Mouse (Mus musculus) liver, postnatal 0 days (tissue): ENCODE data around the gene Chdh.

Experiments
- CTCF ChIP-seq: sonication (generic); IDR thresholded peaks from 2 replicates; pipeline ENCODE4 v1.5.1; 2016; ENCODE audit warnings: antibody characterized with exemption, low read depth
- EP300 ChIP-seq: IDR thresholded peaks from 2 replicates; pipeline ENCODE4 v1.6.1; 2016; ENCODE audit warnings: antibody characterized with exemption, low read depth, mild to moderate bottlenecking

- TF ChIP-seq CTCF (no peak), EP300 (no peak)
Observed at GRCm38 (mm10) chr14:30014487-30014886, 5.7 kb downstream of the Chdh start.
